Mouse (Mus musculus) B cell, adult 2 months (primary cell): Measurements from ENCODE around the gene Olfr782.
"Not testable (repeated sequence)": the region's sequence is repeated elsewhere in the genome, so short reads cannot be mapped to it uniquely, and the experiment has no call there.

Experiments
- DNase-seq, 2 experiments: peaks; one replicate each; pipeline ENCODE4 v3.0.0; 2022

Gene Olfr782

GRCm38 (mm10) chr10:129348550-129348949 is at the start of gene Olfr782:
TSS of gene Olfr782 (plus strand) at chr10:129348850.
- no peak for DNase-seq

- not testable (repeated sequence) for DNase-seq
Observed at GRCm38 (mm10) chr10:129312973-129313372, 35.7 kb upstream of the Olfr782 start.

- DNase-seq, result not testable (repeated sequence)
Observed at GRCm38 (mm10) chr10:129313521-129313920, 35.1 kb upstream of the Olfr782 start.

- no peak for DNase-seq
Observed at GRCm38 (mm10) chr10:129317817-129318216, 30.8 kb upstream of the Olfr782 start, which contains the start of gene Olfr780. TSS of gene Olfr780 (plus strand) at chr10:129318117.

GRCm38 (mm10) chr10:129328554-129328953 is 20.1 kb upstream of the Olfr782 start, which contains the start of gene Olfr781:
TSS of gene Olfr781 (plus strand) at chr10:129328854.
- no peak for DNase-seq

GRCm38 (mm10) chr10:129352475-129352874 is 3.8 kb downstream of the Olfr782 start:
- not testable (repeated sequence) for DNase-seq

- not testable (repeated sequence) for DNase-seq
Observed at GRCm38 (mm10) chr10:129356496-129356895, 7.8 kb downstream of the Olfr782 start.

- no peak for DNase-seq
Observed at GRCm38 (mm10) chr10:129357307-129357706, 8.7 kb downstream of the Olfr782 start.

GRCm38 (mm10) chr10:129374051-129374450 is 25.4 kb downstream of the Olfr782 start:
- not testable (repeated sequence) for DNase-seq

GRCm38 (mm10) chr10:129383783-129384182 is 35.1 kb downstream of the Olfr782 start, which contains the start of gene Olfr784:
TSS of gene Olfr784 (plus strand) at chr10:129384083.
- DNase-seq, result no peak

GRCm38 (mm10) chr10:129400892-129401291 is 52.2 kb downstream of the Olfr782 start:
- no peak for DNase-seq
